Mouse (Mus musculus) forebrain, embryonic 16.5 days (tissue): ENCODE measurements around the gene C1qb. TPM values are rescaled to one million over a fixed set of nuclear protein-coding genes. Genes with fewer than 3 reads are reported as not detected.
A peak's percentile ranks its signal among the peaks of the same experiment; 100 is the strongest.

Experiments
- ATAC-seq: fragments of 200-750 bp; cut with Nextera tagmentation; 2 replicates; pipeline ENCODE4 v1.8.0; 2017; ENCODE audit warnings: mild to moderate bottlenecking, moderate library complexity
- H3K27ac ChIP-seq: fragments of 300-500 bp; sonication (generic); 2 replicates; pipeline ENCODE4 v1.5.1; 2014; ENCODE audit warnings: low read length, control low read depth
- H3K27me3 ChIP-seq: fragments of 300-500 bp; sonication (generic); replicated peaks from 2 replicates; pipeline ENCODE4 v1.6.1; 2014; ENCODE audit warnings: low read length; ENCODE audit not compliant: control insufficient read depth, insufficient read depth
- H3K36me3 ChIP-seq: fragments of 300-500 bp; sonication (generic); 2 replicates; pipeline ENCODE4 v1.6.1; 2014; ENCODE audit not compliant: control insufficient read depth, insufficient read depth
- H3K4me1 ChIP-seq: fragments of 300-500 bp; sonication (generic); replicated peaks from 2 replicates; pipeline ENCODE4 v1.6.1; 2014; ENCODE audit warnings: low read length; ENCODE audit not compliant: control insufficient read depth, insufficient read depth
- H3K4me2 ChIP-seq: fragments of 300-500 bp; sonication (generic); 2 replicates; pipeline ENCODE4 v1.6.1; 2014; ENCODE audit warnings: mild to moderate bottlenecking, low read length, control low read depth
- H3K4me3 ChIP-seq: fragments of 300-500 bp; sonication (generic); replicated peaks from 2 replicates; pipeline ENCODE4 v1.5.1; 2014; ENCODE audit warnings: mild to moderate bottlenecking, low read length, control low read depth
- H3K9ac ChIP-seq: fragments of 300-500 bp; sonication (generic); replicated peaks from 2 replicates; pipeline ENCODE4 v1.6.1; 2014; ENCODE audit warnings: low read depth, low read length, control low read depth
- H3K9me3 ChIP-seq: fragments of 300-500 bp; sonication (generic); 2 replicates; pipeline ENCODE4 v1.6.1; 2016; ENCODE audit warnings: low read length; ENCODE audit not compliant: control insufficient read depth
- WGBS: fragments of 180-500 bp; shearing (Covaris S2); extraction: QIAGEN DNeasy Blood & Tissue Kit; methylation state at CpG from one replicate; pipeline ENCODE4 v1.1.7; 2014; 5-methylcytosine and 5-hydroxymethylcytosine counted together
- polyA plus RNA-seq: library from polyadenylated mRNA; unstranded; fragments of >200 nt; fragmentation: Nextera tagmentation; extraction: Ambion mirVana; gene quantifications from 2 replicates; pipeline ENCODE4 v1.2.1, GENCODE M21; 2015

The C1qb gene
- polyA plus RNA-seq, 1 experiment from 2014 or later, result 24.1 TPM

- peaks cover 73% of the 10 kb centered on the region for H3K4me1 ChIP-seq
- no peaks in the 10 kb centered on the region for H3K27me3 ChIP-seq
- H3K9me3 ChIP-seq, result no peaks in the 10 kb centered on the region
- ATAC-seq, result no peak
- no peak overlapping the region for H3K27ac ChIP-seq
- H3K4me3 ChIP-seq, result peak overlapping the region; percentile 58
- peak overlapping the region; percentile 27; the same call in 1 of the 2 replicates for H3K9ac ChIP-seq
- peak overlapping the region; percentile 82 for H3K4me2 ChIP-seq
- no peaks in the 10 kb centered on the region for H3K36me3 ChIP-seq
- WGBS, result 20% methylated on average over 21 of the region's 21 CpGs
Observed at GRCm38 (mm10) chr4:136833619-136834351, 52.2 kb downstream of the C1qb start.

DNA sequence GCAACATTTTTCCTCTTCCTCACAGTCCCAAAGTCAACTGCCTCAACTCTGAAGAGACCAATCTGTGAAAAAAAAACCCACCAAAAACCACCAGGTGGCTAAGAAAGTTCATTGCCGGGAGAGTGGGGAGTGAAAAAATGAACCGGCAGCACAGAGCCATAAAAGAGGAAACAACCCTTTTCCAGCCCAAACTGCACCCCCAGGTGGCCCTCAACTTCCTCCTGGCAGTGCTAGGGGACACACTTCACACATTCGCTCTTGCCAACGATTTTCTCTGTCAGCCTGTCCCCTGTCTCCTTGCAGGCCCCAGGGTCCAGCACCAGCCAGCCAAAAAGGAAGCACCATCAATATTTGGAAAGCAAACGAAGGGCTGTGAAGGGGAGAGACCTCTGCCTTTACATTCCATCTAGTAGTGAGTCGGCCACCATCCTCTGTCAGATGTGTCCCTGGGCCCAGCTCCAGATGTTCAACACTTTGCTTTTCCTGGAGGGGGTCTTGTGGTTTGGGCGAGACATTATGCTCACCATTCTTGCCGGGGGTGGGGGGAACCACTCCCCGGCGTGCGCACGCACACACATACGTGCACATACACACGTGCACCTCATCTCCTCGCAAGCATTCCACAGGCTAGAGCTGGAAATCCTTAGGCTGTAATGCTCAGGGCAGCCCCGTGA is 53.3 kb downstream of the C1qb start:
- no peak overlapping the region for H3K9ac ChIP-seq
- H3K36me3 ChIP-seq, result no peaks in the 10 kb centered on the region
- peaks cover 64% of the 10 kb centered on the region for H3K4me1 ChIP-seq
- H3K27ac ChIP-seq, result no peak overlapping the region
- H3K4me3 ChIP-seq, result no peak overlapping the region
- 71% methylated on average over 16 of the region's 16 CpGs for WGBS
- H3K27me3 ChIP-seq, result no peaks in the 10 kb centered on the region
- no peaks in the 10 kb centered on the region for H3K9me3 ChIP-seq
- H3K4me2 ChIP-seq, result peak overlapping the region; percentile 82; the same call in 1 of the 2 replicates
- ATAC-seq, result no peak

- H3K4me2 ChIP-seq, result no peak overlapping the region
Observed at GRCm38 (mm10) chr4:136830272-136830823, 55.6 kb downstream of the C1qb start.

More at GRCm38 (mm10) chr4:136830272-136830823, 55.6 kb downstream of the C1qb start:
- Histone ChIP-seq H3K4me3 (no peak overlapping the region), H3K9me3 (no peaks in the 10 kb centered on the region), H3K4me1 (peaks cover 57% of the 10 kb centered on the region), H3K36me3 (no peaks in the 10 kb centered on the region), H3K27ac (no peak overlapping the region), H3K9ac (no peak overlapping the region), H3K27me3 (no peaks in the 10 kb centered on the region)
- 50% methylated on average over 9 of the region's 9 CpGs for WGBS
- no peak for ATAC-seq

Other genes starting within 250 kb of the C1qb start
- gene Ephb2, start 50.2 kb downstream of the C1qb start, polyA plus RNA-seq, result 12.3 and 13.1 TPM in 2 replicates
- gene C1qc, start 6.9 kb upstream of the C1qb start, polyA plus RNA-seq, result 13.9 and 17.6 TPM in 2 replicates
- gene C1qa, start 12.6 kb upstream of the C1qb start, polyA plus RNA-seq, result 16.8 and 24.6 TPM in 2 replicates
- 3.7 and 6.7 TPM in 2 replicates for gene Epha8, start 70.6 kb upstream of the C1qb start, polyA plus RNA-seq
- gene Zbtb40, start 162.6 kb upstream of the C1qb start, polyA plus RNA-seq, result 5.3 and 6.0 TPM in 2 replicates